Mouse (Mus musculus) kidney, embryonic 14.5 days (tissue): ENCODE results near the gene Osbpl2. TPM values are rescaled to one million over a fixed set of nuclear protein-coding genes. Genes with fewer than 3 reads are reported as not detected.

ENCODE experiments used
- ATAC-seq: fragments of 200-750 bp; cut with Nextera tagmentation; 2 replicates; pipeline ENCODE4 v1.8.0; 2017; ENCODE audit warnings: moderate number of reproducible peaks, mild to moderate bottlenecking, moderate TSS enrichment, moderate library complexity; ENCODE audit not compliant: low FRiP score, low TSS enrichment
- H3K27ac ChIP-seq: fragments of 300-500 bp; sonication (generic); 2 replicates; pipeline ENCODE4 v1.5.1; 2014; ENCODE audit warnings: low read depth, mild to moderate bottlenecking, low read length, moderate library complexity, mixed read lengths
- H3K27me3 ChIP-seq: fragments of 300-500 bp; sonication (generic); 2 replicates; pipeline ENCODE4 v1.6.1; 2014; ENCODE audit warnings: mild to moderate bottlenecking, low read length; ENCODE audit not compliant: control insufficient read depth, insufficient read depth
- H3K36me3 ChIP-seq: fragments of 300-500 bp; sonication (generic); 2 replicates; pipeline ENCODE4 v1.6.1; 2014; ENCODE audit warnings: low read length, mixed read lengths; ENCODE audit not compliant: control insufficient read depth, insufficient read depth
- H3K4me1 ChIP-seq: fragments of 300-500 bp; sonication (generic); 2 replicates; pipeline ENCODE4 v1.6.1; 2014; ENCODE audit warnings: low read length, mixed read lengths; ENCODE audit not compliant: control insufficient read depth, insufficient read depth
- H3K4me2 ChIP-seq: fragments of 300-500 bp; sonication (generic); replicated peaks from 2 replicates; pipeline ENCODE4 v1.6.1; 2014; ENCODE audit warnings: low read depth, mild to moderate bottlenecking, low read length
- H3K4me3 ChIP-seq: fragments of 300-500 bp; sonication (generic); 2 replicates; pipeline ENCODE4 v1.5.1; 2014; ENCODE audit warnings: mild to moderate bottlenecking, low read length
- H3K9ac ChIP-seq: fragments of 300-500 bp; sonication (generic); 2 replicates; pipeline ENCODE4 v1.6.1; 2014; ENCODE audit warnings: low read depth, mild to moderate bottlenecking, low read length, moderate library complexity
- H3K9me3 ChIP-seq: fragments of 300-500 bp; sonication (generic); 2 replicates; pipeline ENCODE4 v1.6.1; 2016; ENCODE audit warnings: low read length; ENCODE audit not compliant: control insufficient read depth
- WGBS: fragments of 180-500 bp; shearing (Covaris S2); extraction: QIAGEN DNeasy Blood & Tissue Kit; methylation state at CpG from one replicate; pipeline ENCODE4 v1.1.7; 2014; 5-methylcytosine and 5-hydroxymethylcytosine counted together
- microRNA-seq: library from miRNA; unstranded; fragments of <30 nt; microRNA quantifications from one replicate; pipeline ENCODE4, GENCODE M21; 2016
- polyA plus RNA-seq: library from polyadenylated mRNA; unstranded; fragments of >200 nt; fragmentation: Nextera tagmentation; extraction: Ambion mirVana; gene quantifications from 2 replicates; pipeline ENCODE4 v1.2.1, GENCODE M21; 2014

The Osbpl2 gene
- polyA plus RNA-seq, 1 experiment from 2014 or later = 34.4 TPM

DNA sequence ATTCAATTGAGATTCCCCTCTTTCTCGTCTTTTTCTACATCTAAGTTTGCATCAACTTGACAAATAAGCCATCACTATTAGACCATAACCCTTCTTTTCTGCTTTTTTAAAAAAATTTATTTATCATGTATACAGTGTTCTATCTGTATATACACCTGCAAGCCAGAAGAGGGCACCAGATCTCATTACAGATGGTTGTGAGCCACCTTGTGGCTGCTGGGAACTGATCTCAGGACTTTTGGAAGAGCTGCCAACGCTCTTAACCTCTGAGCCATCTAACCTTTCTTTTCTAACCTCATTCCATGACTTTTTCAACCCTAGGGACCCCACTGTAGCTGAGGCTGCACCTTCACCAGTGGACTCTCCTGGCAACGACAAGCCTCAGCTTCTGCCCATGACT, 93.1 kb downstream of the Osbpl2 start:
- no peak for ATAC-seq
- Histone ChIP-seq H3K4me1 (peaks cover 10% of the 10 kb centered on the region), H3K27me3 (no peaks in the 10 kb centered on the region), H3K9ac (no peak overlapping the region), H3K27ac (no peak overlapping the region), H3K36me3 (no peaks in the 10 kb centered on the region), H3K4me2 (no peak overlapping the region), H3K9me3 (0 out of 2 replicates have a peak, but pooled peaks cover 2% of the 10 kb centered on the region), H3K4me3 (no peak overlapping the region)
- 93% methylated on average over 3 of the region's 3 CpGs for WGBS

Small RNA genes lying within 50 kb of the gene (microRNA-seq; reads per million reads assigned to microRNA genes)
- not detected for gene Mir7005

Other genes starting within 250 kb of the Osbpl2 start
- 5.9 and 6.0 TPM in 2 replicates for gene Taf4, start 142.7 kb upstream of the Osbpl2 start, polyA plus RNA-seq
- 8.6 and 18.3 TPM in 2 replicates for gene Lsm14b, start 94.3 kb upstream of the Osbpl2 start, polyA plus RNA-seq
- 713 and 771 TPM in 2 replicates for gene Psma7, start 76.9 kb upstream of the Osbpl2 start, polyA plus RNA-seq
- 3.5 and 6.9 TPM in 2 replicates for gene Ss18l1, start 76.8 kb upstream of the Osbpl2 start, polyA plus RNA-seq
- 24.6 and 28.6 TPM in 2 replicates for gene Mtg2, start 48.7 kb upstream of the Osbpl2 start, polyA plus RNA-seq
- gene Hrh3, start 14.8 kb upstream of the Osbpl2 start, polyA plus RNA-seq = not detected in 2 replicates
- gene Adrm1, start 52.2 kb downstream of the Osbpl2 start, polyA plus RNA-seq = 159 and 160 TPM in 2 replicates
- 43.1 and 54.1 TPM in 2 replicates for gene Lama5, start 106.6 kb downstream of the Osbpl2 start, polyA plus RNA-seq
- gene Rps21, start 138.1 kb downstream of the Osbpl2 start, polyA plus RNA-seq = 730 and 1,037 TPM in 2 replicates
- gene Cables2, start 154.2 kb downstream of the Osbpl2 start, polyA plus RNA-seq = 13.3 and 21.1 TPM in 2 replicates
- 0.37 and 1.1 TPM in 2 replicates for gene Rbbp8nl, start 170.6 kb downstream of the Osbpl2 start, polyA plus RNA-seq
- 3.5 and 4.5 TPM in 2 replicates for gene Gata5, start 215.4 kb downstream of the Osbpl2 start, polyA plus RNA-seq